Mouse (Mus musculus): ENCODE measurements around the gene Uchl3.

DNA sequence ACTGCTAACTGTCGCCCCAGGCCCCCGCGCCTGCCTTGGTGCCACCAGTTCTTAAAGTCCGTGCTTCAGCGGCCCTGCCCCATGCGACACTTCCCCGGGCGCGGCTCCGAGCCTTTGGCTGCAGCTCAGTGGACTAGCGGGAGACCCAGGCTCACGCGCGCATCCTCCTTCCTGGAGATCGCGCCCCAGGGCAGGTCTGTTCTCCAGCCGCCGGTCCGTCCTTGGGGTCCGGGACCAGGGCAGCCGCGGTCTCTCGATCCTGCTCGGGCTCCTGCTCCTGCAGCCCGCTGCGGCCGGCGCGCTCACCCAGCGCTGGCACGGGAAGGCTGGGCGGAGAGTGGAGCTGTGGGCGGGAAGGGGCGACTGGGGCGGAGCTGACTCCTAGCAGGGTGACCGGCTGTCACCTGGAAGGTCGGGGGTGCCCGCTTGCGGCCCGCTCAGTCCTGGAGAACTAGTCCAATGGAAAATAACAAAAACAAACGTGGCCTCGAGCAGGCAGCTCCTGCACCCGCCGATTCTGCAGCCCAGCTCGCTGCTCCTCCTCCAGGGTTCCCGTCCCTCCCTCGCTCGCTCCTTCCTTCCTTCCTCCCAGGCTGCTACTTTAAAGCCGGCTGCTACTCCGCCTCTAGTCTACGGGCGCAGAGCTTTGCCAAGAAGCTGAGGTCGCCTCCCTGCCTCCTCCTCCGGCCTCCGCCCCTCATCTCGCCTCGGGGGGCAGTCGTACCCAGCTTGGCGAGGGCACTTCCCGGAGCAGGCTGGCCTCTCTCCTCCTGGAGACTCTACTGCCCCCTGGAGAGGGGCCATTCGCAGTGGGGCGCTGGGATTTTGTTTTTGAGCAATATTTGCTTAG is 45.0 kb upstream of the Uchl3 start, which contains the start of gene Tbc1d4:
- peak; percentile 93 for TF ChIP-seq CTCF (IDR thresholded peaks at IDR 0.05)
- TF ChIP-seq EP300 (IDR thresholded peaks at IDR 0.05): no peak

Measured in lung, postnatal 0 days (tissue).